ENCODE assay signal across 8 mouse cellular contexts in the genomic region with DNA sequence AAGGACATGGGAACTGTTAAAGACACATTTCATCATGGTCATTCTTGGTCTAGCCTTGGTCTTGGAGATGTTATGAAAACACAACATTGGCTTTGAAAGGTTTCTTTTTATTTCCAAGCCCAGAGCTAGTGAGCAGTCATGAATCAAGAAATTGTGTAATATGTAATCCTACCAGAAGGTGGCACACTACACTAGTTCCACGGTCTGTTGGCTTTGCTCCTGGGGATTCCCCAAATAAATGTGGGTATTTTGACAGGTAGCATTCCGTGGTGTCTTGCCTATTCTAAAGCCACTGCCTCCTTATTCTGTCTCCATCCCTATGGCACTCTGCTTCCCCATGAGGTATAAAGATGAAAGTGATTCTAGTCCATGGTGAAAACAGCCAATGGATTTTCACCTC.
A peak's percentile ranks its signal among the peaks of the same experiment; 100 is the strongest.
DNase-seq lines count a peak whose midpoint lies in the region; ATAC-seq and TF ChIP-seq lines count a peak whose summit lies in the region.

No protein-coding gene starts in this region.

- no peaks in the 10 kb centered on the region for H3K9me3 ChIP-seq in forebrain, embryonic 12.5 days
- H3K9me3 ChIP-seq in forebrain, embryonic 10.5 days: no peaks in the 10 kb centered on the region

- DNase-seq in forebrain, embryonic 10.5 days (ENCODE audit: extremely low spot score, low spot score): no peak
- DNase-seq in lung, postnatal 10 days: peak; percentile 20
- no peak for DNase-seq in lung, postnatal 14 days
- DNase-seq in naive thymus-derived CD4-positive, alpha-beta T cell, adult 2 months (ENCODE audit: low read depth): peak; percentile 1
- DNase-seq in heart, postnatal 4 days: no peak
- DNase-seq in thymus, adult 2 months: no peak

- H3K4me3 ChIP-seq in forebrain, embryonic 12.5 days (replicated peaks): no peak overlapping the region
- H3K4me3 ChIP-seq in forebrain, embryonic 10.5 days: no peak overlapping the region
- no peak overlapping the region for H3K4me3 ChIP-seq in thymus, adult 2 months (ENCODE audit: control insufficient read depth, insufficient read depth, low read length)

- H3K27me3 ChIP-seq in forebrain, embryonic 12.5 days: no peaks in the 10 kb centered on the region
- H3K27me3 ChIP-seq in forebrain, embryonic 10.5 days (ENCODE audit: poor library complexity, severe bottlenecking): no peaks in the 10 kb centered on the region
- no peaks in the 10 kb centered on the region for H3K27me3 ChIP-seq in thymus, adult 2 months (ENCODE audit: control insufficient read depth, insufficient read depth, low read length)

- H3K4me1 ChIP-seq in forebrain, embryonic 12.5 days: no peaks in the 10 kb centered on the region
- H3K4me1 ChIP-seq in forebrain, embryonic 10.5 days: no peaks in the 10 kb centered on the region
- no peaks in the 10 kb centered on the region for H3K4me1 ChIP-seq in thymus, adult 2 months (replicated peaks; ENCODE audit: control insufficient read depth, insufficient read depth, low read length)

- TF ChIP-seq POLR2A in thymus, adult 2 months (IDR thresholded peaks at IDR 0.05; ENCODE audit: control insufficient read depth, extremely low read depth, insufficient read depth, low read length, poor library complexity): no peak

- ATAC-seq in forebrain, embryonic 12.5 days (ENCODE audit: low FRiP score): 0 out of 2 replicates have a peak, but pooled peaks have one; percentile 53
- ATAC-seq in granulocyte monocyte progenitor cell, adult 5-6 weeks (replicated peaks; ENCODE audit: poor library complexity, severe bottlenecking): peak; percentile 61

- H3K4me2 ChIP-seq in forebrain, embryonic 12.5 days: no peak overlapping the region

- 2% methylated on average over 2 of the region's 2 CpGs for WGBS in forebrain, embryonic 12.5 days
- WGBS in forebrain, embryonic 10.5 days: 3% methylated on average over 2 of the region's 2 CpGs
- whole genome bisulfite sequencing in thymus, adult 2 months: 3% methylated on average over 2 of the region's 2 CpGs

- no peak overlapping the region for H3K9ac ChIP-seq in forebrain, embryonic 12.5 days

- no peak for TF ChIP-seq CTCF in thymus, adult 2 months (IDR thresholded peaks at IDR 0.05; ENCODE audit: borderline replicate concordance, control insufficient read depth, extremely low read depth, insufficient read depth, low read length, poor library complexity)

- no peaks in the 10 kb centered on the region for H3K36me3 ChIP-seq in forebrain, embryonic 12.5 days (replicated peaks)
- H3K36me3 ChIP-seq in forebrain, embryonic 10.5 days (replicated peaks): no peaks in the 10 kb centered on the region
- H3K36me3 ChIP-seq in thymus, adult 2 months (ENCODE audit: control insufficient read depth, insufficient read depth, low read length): no peaks in the 10 kb centered on the region

- no peak overlapping the region for H3K27ac ChIP-seq in forebrain, embryonic 12.5 days
- H3K27ac ChIP-seq in forebrain, embryonic 10.5 days: no peak overlapping the region
- no peak overlapping the region for H3K27ac ChIP-seq in thymus, adult 2 months (ENCODE audit: control insufficient read depth, insufficient read depth, low read length)

Comparison
In these comparisons a context has a peak if more than half of its experiments do, and no peak if none do; other contexts are left out.
1. DNase-seq: peak in lung, postnatal 10 days (single experiment) and naive thymus-derived CD4-positive, alpha-beta T cell, adult 2 months (single experiment); none in forebrain, embryonic 10.5 days (single experiment), lung, postnatal 14 days (single experiment), heart, postnatal 4 days (single experiment) and thymus, adult 2 months (single experiment).